Mouse (Mus musculus) small intestine, adult 2 months (tissue): ENCODE data around the gene Tbcb.

Source experiments
- CTCF ChIP-seq: fragments of 200-500 bp; IDR thresholded peaks from 2 replicates; pipeline ENCODE4 v1.5.1; 2012; ENCODE audit warnings: low read depth, mild to moderate bottlenecking, control low read depth, inconsistent platforms, low read length, moderate library complexity, mixed read lengths; ENCODE audit not compliant: insufficient replicate concordance, insufficient read length; ENCODE audit errors: extremely low read depth
- POLR2A ChIP-seq: fragments of 200-500 bp; IDR thresholded peaks from 2 replicates; pipeline ENCODE4 v1.6.1; 2012; ENCODE audit warnings: low read depth, mild to moderate bottlenecking, control low read depth, inconsistent platforms, low read length, moderate library complexity

DNA sequence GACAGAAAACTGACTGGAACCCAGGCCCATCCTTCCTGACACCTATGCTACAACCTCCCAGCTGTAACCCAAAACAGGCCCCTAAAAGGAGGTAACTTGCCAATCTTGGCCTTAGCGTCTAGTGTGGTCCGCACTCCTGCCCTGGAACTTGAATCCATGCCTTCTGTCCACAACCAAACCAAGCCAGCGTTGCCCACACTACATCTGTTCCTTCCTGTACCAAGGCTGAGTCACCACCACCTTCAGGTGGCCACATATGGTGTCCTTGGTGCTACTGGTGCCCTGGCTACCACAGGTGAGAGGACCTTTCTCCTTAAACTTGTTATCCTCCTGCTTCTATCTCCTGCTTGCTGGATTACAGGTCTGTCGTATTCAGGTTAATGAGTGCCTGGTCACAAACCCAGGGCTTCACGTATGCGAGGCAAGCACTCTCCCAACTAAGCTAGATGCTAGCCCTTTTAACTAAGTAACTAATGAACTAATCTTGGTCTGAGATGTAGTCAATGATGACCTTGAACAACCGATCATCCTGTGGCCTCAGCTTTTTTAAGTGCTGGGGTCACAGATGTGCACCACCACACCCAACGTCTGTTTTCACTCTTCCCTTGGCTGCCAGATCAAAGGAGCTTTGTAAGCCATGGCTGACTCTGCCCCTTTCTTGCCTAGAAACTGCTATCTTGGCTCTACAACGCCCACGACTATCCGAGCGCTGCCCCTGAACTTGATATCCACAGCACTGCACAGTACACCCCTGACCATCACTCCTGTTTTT, 43.5 kb downstream of the Tbcb start:
- TF ChIP-seq CTCF (no peak), POLR2A (no peak)
